Mouse (Mus musculus) CH12.LX (cell line): Measurements from ENCODE around the gene Rnft2.

Experiments
- CHD1 ChIP-seq: IDR thresholded peaks from 2 replicates; pipeline ENCODE4 v1.6.1; 2012; ENCODE audit warnings: low read depth, low read length, improper control_type of control experiment, inconsistent platforms
- CTCF ChIP-seq, 2 experiments: IDR thresholded peaks in 1 of 2; conservative IDR thresholded peaks in 1 of 2; 2 replicates each; pipeline ENCODE4 v1.5.1; 2011 to 2012; ENCODE audit warnings: low read depth in 2 of 2, low read length in 2 of 2, improper control_type of control experiment in 1 of 2, inconsistent platforms in 1 of 2, mild to moderate bottlenecking in 1 of 2, moderate library complexity in 1 of 2
- EP300 ChIP-seq: IDR thresholded peaks from 2 replicates; pipeline ENCODE4 v1.6.1; 2011; ENCODE audit warnings: low read length, improper control_type of control experiment
- JUND ChIP-seq: conservative IDR thresholded peaks from 2 replicates; pipeline ENCODE4 v1.6.1; 2011; ENCODE audit warnings: low read depth, low read length, improper control_type of control experiment
- MAFK ChIP-seq: IDR thresholded peaks from 2 replicates; pipeline ENCODE4 v1.6.1; 2011; ENCODE audit warnings: low read length, improper control_type of control experiment; ENCODE audit not compliant: insufficient replicate concordance
- MAX ChIP-seq: IDR thresholded peaks from 2 replicates; pipeline ENCODE4 v1.6.1; 2011; ENCODE audit warnings: low read length, improper control_type of control experiment
- POLR2A ChIP-seq: IDR thresholded peaks from 2 replicates; pipeline ENCODE4 v1.6.1; 2011; ENCODE audit warnings: low read depth, mild to moderate bottlenecking, improper control_type of control experiment, low read length
- RAD21 ChIP-seq: IDR thresholded peaks from 2 replicates; pipeline ENCODE4 v1.6.1; 2011; ENCODE audit warnings: low read depth, mild to moderate bottlenecking, low read length, improper control_type of control experiment, moderate library complexity
- ZC3H11A ChIP-seq: IDR thresholded peaks from 2 replicates; pipeline ENCODE4 v1.6.1; 2012; ENCODE audit warnings: low read depth, mild to moderate bottlenecking, inconsistent platforms, low read length, improper control_type of control experiment
- ZNF384 ChIP-seq: IDR thresholded peaks from 2 replicates; pipeline ENCODE4 v1.6.1; 2012; ENCODE audit warnings: low read depth, low read length, improper control_type of control experiment, inconsistent platforms

DNA sequence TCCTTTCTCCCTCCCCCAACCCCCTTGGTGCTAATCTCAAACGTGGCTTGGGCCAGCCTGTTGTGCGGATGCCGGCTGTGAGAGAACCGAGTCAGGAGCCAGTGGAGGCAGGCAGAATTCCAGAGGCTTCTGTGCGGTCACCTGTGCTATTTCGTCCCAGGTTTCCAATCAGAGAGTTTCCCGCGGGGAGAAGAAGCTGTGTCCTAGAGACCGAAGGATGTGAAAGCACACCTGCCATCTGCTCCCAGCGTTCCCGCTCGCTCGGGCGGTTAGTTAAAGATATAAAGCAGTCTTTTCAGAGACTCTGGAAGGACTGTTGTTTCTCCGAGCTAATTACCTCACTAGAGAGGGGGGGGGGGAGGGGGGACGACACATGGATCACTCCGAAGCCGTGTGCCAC is 52.7 kb downstream of the Rnft2 start:
- TF ChIP-seq ZC3H11A (no peak), CHD1 (no peak), CTCF (conservative IDR thresholded peaks at IDR 0.05 in 1 of 2, IDR thresholded peaks at IDR 0.05 in 1 of 2; ENCODE audit: low read depth in 2 of 2, low read length in 2 of 2) (no peak), ZNF384 (no peak), JUND (no peak), RAD21 (no peak), POLR2A (no peak), MAX (no peak), MAFK (no peak), EP300 (no peak)
